Mouse (Mus musculus): ENCODE data around the gene B4galt1. TPM values are rescaled to one million over a fixed set of nuclear protein-coding genes. Genes with fewer than 3 reads are reported as not detected.

The B4galt1 gene
- polyA plus RNA-seq, 1 experiment from 2014 or later, result 74.5 TPM

DNA sequence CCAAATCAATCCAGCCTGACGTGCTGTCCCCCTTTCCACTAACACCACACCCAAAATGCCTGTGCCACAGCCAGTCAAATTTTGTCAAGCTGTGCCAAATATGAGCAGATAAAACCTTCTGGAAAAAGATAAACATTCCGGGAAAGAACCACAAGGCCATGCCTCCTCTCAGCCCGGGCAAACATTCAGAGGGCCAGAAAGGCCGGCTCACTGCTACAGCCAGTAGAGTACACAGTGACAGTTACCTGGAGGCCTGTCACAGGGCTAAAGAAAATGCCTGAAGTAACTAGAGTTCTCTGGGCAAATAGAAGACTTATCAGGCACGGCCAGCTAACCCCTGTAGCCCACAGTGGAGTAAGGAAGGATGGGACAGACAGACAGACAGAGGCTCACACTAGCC, 3.2 kb downstream of the B4galt1 start:
- no peak for ATAC-seq (ENCODE audit: borderline replicate concordance, extremely low read depth, low FRiP score, low TSS enrichment)
- Histone ChIP-seq H3K27ac (peak overlapping the region; percentile 94), H3K36me3 (no peaks in the 10 kb centered on the region)

DNA sequence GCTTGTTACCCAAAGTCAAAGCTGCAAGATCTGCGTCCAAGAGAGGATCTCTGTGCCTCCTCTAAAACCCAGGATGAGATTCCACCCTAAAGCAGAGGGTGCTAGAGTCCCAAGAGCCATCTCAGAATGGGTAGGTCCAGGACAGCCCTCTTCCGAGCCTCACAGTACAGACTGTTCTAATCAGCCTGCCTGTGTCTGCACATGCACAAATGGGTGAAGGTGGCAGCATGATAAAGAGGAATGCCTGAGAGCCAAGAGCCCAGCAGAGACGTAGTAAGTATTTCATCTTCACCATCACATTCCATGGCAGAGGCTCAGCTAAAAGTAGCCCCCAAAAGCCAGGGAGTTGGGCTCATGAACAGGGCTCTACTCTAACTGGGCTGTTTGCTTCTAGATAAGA, 4.3 kb downstream of the B4galt1 start:
- WGBS, result 72% methylated on average over 3 of the region's 3 CpGs

More for the DNA sequence above, 3.2 kb downstream of the B4galt1 start:
- no peaks in the 10 kb centered on the region for H3K9me3 ChIP-seq
- H3K9ac ChIP-seq, result peak overlapping the region; percentile 91
- H3K4me3 ChIP-seq, result peak overlapping the region; percentile 82
- peak overlapping the region; percentile 88 for H3K4me2 ChIP-seq
- 14% methylated on average over 5 of the region's 5 CpGs for WGBS
- H3K4me1 ChIP-seq, result peaks cover 63% of the 10 kb centered on the region
- no peaks in the 10 kb centered on the region for H3K27me3 ChIP-seq

DNA sequence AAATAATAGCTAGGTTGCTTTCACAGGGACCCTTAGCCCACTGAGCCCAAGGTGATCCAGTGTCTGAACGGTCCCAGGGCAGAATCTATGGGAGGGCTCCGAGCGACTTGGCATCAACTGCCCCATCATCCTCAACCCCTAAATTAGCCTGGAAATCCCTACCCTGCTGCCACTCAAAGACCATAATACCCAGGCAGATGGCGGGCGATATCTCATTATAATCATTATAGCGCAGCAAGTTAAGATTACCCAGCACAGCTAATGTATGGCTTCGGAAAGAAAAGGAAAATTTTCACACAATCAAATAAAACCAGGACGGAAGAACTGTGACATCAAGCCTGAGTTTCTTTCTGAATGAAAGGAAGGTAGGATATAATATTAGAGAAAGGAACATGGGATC, 5.6 kb downstream of the B4galt1 start:
- Histone ChIP-seq H3K36me3 (no peaks in the 10 kb centered on the region), H3K4me3 (no peak overlapping the region), H3K27ac (no peak overlapping the region), H3K9ac (no peak overlapping the region), H3K4me2 (no peak overlapping the region), H3K27me3 (no peaks in the 10 kb centered on the region), H3K4me1 (peaks cover 76% of the 10 kb centered on the region), H3K9me3 (no peaks in the 10 kb centered on the region)
- 92% methylated on average over 8 of the region's 8 CpGs for WGBS
- ATAC-seq (ENCODE audit: borderline replicate concordance, extremely low read depth, low FRiP score, low TSS enrichment), result no peak

More for the DNA sequence above, 4.3 kb downstream of the B4galt1 start:
- H3K4me1 ChIP-seq, result peaks cover 67% of the 10 kb centered on the region
- H3K27ac ChIP-seq, result no peak overlapping the region
- H3K9me3 ChIP-seq, result no peaks in the 10 kb centered on the region
- H3K36me3 ChIP-seq, result no peaks in the 10 kb centered on the region
- H3K27me3 ChIP-seq, result no peaks in the 10 kb centered on the region
- H3K4me2 ChIP-seq, result peak overlapping the region; percentile 4; the same call in 1 of the 2 replicates
- H3K4me3 ChIP-seq, result no peak overlapping the region
- ATAC-seq (ENCODE audit: borderline replicate concordance, extremely low read depth, low FRiP score, low TSS enrichment), result no peak
- no peak overlapping the region for H3K9ac ChIP-seq

DNA sequence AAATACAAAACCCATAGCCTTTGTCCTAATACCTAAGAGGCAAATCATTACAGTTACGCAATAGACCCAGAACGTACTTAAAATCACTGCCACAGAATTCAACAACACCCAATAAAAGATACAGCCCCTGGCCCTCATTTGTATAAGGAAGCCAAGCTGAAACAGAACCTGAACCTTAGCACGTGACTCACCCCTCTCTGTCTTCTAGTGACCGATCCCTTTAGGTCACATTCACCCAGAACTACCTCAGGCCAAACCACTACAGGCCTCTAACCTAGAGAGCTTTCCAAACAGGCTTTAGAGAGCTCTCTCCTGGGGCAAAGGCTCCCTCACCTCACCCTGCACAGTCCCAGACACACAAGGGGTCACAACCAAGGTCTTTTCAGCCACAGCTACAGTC, 6.6 kb downstream of the B4galt1 start:
- H3K4me3 ChIP-seq, result no peak overlapping the region
- peaks cover 80% of the 10 kb centered on the region for H3K4me1 ChIP-seq
- 42% methylated on average over 4 of the region's 4 CpGs for WGBS
- H3K9ac ChIP-seq, result no peak overlapping the region
- H3K27ac ChIP-seq, result peak overlapping the region; percentile 95
- H3K36me3 ChIP-seq, result no peaks in the 10 kb centered on the region
- H3K27me3 ChIP-seq, result no peaks in the 10 kb centered on the region
- peak overlapping the region; percentile 14; the same call in 1 of the 2 replicates for H3K4me2 ChIP-seq
- H3K9me3 ChIP-seq, result no peaks in the 10 kb centered on the region
- ATAC-seq (ENCODE audit: borderline replicate concordance, extremely low read depth, low FRiP score, low TSS enrichment), result no peak

DNA sequence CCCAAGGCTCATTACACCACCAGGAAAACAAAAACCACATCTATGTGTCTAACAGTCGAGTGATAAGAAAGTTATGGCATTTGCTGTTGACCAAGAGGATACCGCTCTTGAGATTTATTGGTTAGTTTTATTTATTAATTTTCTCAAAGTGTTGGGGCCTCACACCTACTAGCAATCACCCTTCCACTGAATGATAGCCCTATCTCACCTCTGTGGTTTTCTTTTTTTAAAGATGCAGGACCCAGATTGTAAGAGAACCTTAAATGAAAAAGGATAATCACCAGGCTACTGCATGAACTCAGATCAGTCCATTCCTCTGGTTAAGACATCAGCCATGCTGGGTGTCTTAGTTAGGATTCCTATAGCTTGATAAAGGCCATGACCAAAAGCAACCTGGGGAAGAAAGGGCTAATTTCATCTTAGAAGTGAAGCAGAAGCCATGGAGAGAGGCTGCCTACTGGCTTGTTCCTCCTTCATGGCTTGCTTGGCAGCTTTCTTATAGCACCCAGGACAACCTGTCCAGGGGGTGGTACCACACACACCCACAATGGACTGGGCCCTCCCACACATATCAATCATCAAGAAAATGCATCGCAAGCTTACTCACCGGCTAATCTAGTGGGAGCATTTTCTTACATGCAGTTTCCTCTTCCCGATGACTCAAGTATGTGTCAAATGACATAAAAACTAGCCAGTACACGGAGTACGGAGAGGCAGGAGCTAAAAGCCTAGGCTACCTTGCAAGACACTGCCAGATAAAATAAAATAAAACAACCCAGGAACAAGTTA, 7.5 kb downstream of the B4galt1 start:
- no peaks in the 10 kb centered on the region for H3K36me3 ChIP-seq
- H3K4me2 ChIP-seq, result peak overlapping the region; percentile 13; the same call in 1 of the 2 replicates
- peaks cover 76% of the 10 kb centered on the region for H3K4me1 ChIP-seq
- no peak overlapping the region for H3K9ac ChIP-seq
- ATAC-seq (ENCODE audit: borderline replicate concordance, extremely low read depth, low FRiP score, low TSS enrichment), result no peak
- H3K27ac ChIP-seq, result peak overlapping the region; percentile 95
- H3K27me3 ChIP-seq, result no peaks in the 10 kb centered on the region
- no peak overlapping the region for H3K4me3 ChIP-seq
- WGBS, result 44% methylated on average over 7 of the region's 7 CpGs
- H3K9me3 ChIP-seq, result no peaks in the 10 kb centered on the region

DNA sequence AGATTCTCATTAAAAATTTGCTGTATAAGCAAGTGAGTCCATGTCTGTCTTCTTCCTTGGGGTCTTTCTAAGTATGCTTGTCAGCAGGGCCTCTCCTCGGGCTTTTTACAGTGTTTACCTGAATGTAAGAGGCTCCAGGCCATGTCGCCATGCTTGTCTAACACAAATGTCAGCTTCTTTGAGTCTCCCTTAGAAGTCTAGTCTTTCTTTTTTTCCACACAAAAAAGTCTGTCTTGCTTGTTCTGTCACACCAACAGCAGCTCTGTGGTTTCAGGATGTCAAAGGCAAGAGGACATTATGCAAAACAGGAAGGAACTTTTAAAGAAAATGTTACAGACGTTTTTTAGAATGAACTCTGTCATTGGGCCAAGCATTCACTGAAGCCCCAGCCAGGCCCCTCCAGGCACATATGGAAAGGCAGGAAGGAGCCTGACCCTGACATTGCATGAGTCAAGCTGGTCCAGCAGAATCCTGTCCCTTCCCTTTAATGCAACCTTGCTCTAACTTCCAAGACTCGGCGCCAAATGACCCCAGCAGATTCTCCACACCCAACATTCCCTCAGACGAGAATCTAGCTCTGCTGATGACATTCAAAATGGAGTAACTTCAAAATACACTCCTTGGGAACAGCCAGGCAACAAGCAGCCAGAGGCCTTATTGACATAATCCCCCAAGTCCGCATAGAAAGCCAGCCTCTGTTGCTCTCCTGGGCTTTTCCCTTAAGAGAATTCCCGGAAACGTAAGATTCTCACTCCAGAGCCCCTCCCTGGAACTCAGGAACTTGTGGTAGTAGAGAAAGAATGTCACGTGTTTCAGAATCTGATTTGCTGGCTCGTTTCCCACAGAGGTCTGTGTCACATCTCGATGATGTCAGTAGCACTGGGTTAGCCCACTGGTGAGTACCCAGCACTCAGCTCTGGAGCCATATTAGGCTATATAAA, 8.7 kb downstream of the B4galt1 start:
- WGBS, result 25% methylated on average over 12 of the region's 12 CpGs
- H3K9me3 ChIP-seq, result no peaks in the 10 kb centered on the region
- H3K4me3 ChIP-seq, result no peak overlapping the region
- H3K9ac ChIP-seq, result no peak overlapping the region
- H3K27me3 ChIP-seq, result no peaks in the 10 kb centered on the region
- H3K27ac ChIP-seq, result peak overlapping the region; percentile 95
- peak overlapping the region; percentile 35 for H3K4me2 ChIP-seq
- peaks cover 68% of the 10 kb centered on the region for H3K4me1 ChIP-seq
- H3K36me3 ChIP-seq, result no peaks in the 10 kb centered on the region
- ATAC-seq (ENCODE audit: borderline replicate concordance, extremely low read depth, low FRiP score, low TSS enrichment), result peak; percentile 78

DNA sequence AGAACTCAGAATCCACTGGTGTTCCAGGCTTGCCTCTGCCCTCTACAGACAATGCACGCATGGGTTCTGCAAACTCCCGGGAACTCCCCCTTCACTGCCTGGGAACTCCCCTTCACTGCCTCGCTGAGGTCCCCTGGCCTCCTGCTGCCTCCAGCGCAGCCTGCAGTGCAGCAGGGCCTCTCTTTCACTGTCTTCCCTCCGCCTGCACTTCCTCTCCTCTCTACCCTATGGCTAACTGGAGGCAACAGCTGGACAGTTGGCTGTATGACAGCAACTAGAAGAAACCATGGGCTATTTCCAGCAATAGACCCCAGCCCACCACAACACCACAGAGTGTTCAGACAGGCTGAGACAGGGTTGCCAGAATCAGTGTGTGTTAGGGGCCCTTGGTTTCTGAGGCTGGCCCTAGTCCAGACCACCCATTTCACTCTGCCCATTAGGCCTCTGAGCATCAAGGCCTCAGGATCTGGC, 9.5 kb downstream of the B4galt1 start:
- peaks cover 68% of the 10 kb centered on the region for H3K4me1 ChIP-seq
- H3K4me3 ChIP-seq, result no peak overlapping the region
- H3K9ac ChIP-seq, result no peak overlapping the region
- WGBS, result 14% methylated on average over 5 of the region's 5 CpGs
- H3K4me2 ChIP-seq, result peak overlapping the region; percentile 35
- no peaks in the 10 kb centered on the region for H3K27me3 ChIP-seq
- ATAC-seq (ENCODE audit: borderline replicate concordance, extremely low read depth, low FRiP score, low TSS enrichment), result peak; percentile 94
- H3K36me3 ChIP-seq, result no peaks in the 10 kb centered on the region
- H3K27ac ChIP-seq, result peak overlapping the region; percentile 95
- no peaks in the 10 kb centered on the region for H3K9me3 ChIP-seq

DNA sequence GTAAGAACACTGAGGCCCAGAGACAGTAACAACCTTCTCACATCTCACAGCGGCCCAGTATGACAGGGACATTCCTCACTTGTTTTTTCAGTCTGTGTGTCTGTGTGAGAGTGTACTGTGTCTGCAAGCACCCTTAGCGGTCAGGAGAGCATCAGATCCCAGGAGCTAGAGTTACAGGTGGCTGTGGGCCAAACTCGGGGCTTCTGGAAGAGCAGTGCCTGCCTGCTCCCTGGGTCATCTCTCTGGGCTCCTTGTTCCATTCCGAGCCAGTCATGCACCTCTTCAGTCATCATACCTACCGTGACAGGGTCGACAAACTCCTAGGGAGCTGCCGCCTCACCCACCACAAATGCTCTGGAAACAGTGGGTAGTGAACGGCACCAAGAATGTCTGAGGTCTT, 10.1 kb downstream of the B4galt1 start:
- H3K4me1 ChIP-seq, result peaks cover 70% of the 10 kb centered on the region
- peak overlapping the region; percentile 95 for H3K27ac ChIP-seq
- no peak overlapping the region for H3K4me3 ChIP-seq
- H3K9me3 ChIP-seq, result no peaks in the 10 kb centered on the region
- no peak for ATAC-seq (ENCODE audit: borderline replicate concordance, extremely low read depth, low FRiP score, low TSS enrichment)
- peak overlapping the region; percentile 19 for H3K4me2 ChIP-seq
- WGBS, result 44% methylated on average over 8 of the region's 8 CpGs
- no peaks in the 10 kb centered on the region for H3K27me3 ChIP-seq
- H3K36me3 ChIP-seq, result no peaks in the 10 kb centered on the region
- no peak overlapping the region for H3K9ac ChIP-seq

DNA sequence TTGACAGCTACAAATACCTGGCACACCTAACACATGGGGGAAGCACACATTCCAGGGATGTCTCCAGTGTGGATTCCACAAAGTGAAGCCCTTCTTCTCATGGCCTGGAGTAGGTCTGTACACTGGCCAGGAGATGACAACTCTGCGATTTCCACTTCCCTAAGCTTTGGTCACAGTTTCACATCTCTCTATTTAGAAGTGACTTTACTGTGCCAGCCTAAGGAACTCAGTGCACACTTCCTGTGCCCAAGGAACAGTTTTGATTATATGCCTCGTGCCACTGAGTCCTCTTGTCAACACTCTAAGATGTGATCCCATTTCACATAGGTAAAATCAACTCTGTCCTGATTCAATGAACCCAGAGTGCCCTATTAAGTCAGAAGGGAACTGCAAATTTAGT, 13.4 kb downstream of the B4galt1 start:
- Histone ChIP-seq H3K9me3 (no peaks in the 10 kb centered on the region), H3K4me1 (peaks cover 63% of the 10 kb centered on the region), H3K27ac (no peak overlapping the region), H3K9ac (no peak overlapping the region), H3K4me2 (no peak overlapping the region), H3K36me3 (no peaks in the 10 kb centered on the region), H3K27me3 (no peaks in the 10 kb centered on the region), H3K4me3 (no peak overlapping the region)
- ATAC-seq (ENCODE audit: borderline replicate concordance, extremely low read depth, low FRiP score, low TSS enrichment), result no peak
- WGBS, result 75% methylated on average over 2 of the region's 2 CpGs

DNA sequence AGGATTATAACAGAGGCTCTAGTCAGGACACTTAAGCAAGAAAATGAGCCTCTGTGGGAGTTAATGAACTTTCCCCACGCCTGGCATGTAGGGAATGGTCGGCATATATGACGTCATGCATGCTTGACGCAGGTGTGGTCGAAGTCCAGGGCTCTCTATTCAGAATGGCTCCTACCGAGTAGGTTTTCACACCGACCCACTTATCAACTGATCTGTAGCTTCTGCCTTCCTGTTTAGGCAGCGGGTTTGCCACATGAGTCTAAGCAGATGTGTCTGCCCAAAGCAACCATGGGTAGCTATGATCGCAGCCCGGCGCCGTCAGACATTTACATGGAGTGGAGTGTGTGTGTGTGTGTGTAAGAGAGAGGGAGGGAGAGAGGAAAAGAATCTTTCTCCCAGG, 14.6 kb downstream of the B4galt1 start:
- H3K9ac ChIP-seq, result no peak overlapping the region
- H3K4me3 ChIP-seq, result no peak overlapping the region
- H3K4me2 ChIP-seq, result no peak overlapping the region
- WGBS, result 69% methylated on average over 12 of the region's 12 CpGs
- H3K27me3 ChIP-seq, result no peaks in the 10 kb centered on the region
- H3K9me3 ChIP-seq, result no peaks in the 10 kb centered on the region
- ATAC-seq (ENCODE audit: borderline replicate concordance, extremely low read depth, low FRiP score, low TSS enrichment), result no peak
- H3K27ac ChIP-seq, result peak overlapping the region; percentile 46; the same call in 1 of the 2 replicates
- H3K36me3 ChIP-seq, result no peaks in the 10 kb centered on the region
- H3K4me1 ChIP-seq, result peaks cover 51% of the 10 kb centered on the region

DNA sequence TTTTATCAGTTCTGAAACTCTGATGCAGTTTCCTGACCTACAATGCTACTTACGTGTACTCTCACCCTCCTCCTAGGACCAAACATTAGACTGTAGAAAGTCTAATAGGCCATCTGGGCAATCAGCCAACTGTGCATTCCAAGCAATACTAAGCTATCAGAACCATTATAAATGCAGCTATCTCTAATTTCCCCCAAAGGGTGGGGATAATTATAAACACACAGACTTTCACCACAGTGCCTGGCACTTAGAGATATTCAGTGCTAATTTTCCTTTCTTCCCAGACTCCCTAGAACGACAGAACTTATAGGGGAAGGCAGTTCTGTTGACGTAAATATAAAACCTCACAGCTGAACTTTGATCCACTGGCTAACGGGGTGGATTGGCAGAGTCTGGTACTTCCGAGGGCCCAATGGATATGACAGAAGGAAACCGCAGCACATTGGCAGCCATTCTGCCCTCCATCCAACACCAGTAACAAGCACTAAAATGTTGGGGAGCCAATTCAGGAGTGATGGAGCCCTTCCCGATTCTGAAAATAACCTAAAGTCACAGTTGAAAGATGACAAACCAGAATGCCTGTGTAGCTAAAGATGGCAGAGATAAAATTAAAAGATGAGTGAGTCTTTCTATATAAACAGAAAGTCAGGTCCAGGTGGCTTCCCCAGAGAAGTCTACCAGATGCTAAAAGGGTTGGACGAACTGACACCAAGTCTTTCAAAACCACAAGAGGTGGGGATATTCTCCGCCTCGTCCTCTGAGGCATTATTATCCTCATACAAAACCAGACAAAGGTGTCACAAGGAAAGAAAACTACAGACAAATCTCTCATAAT, 16.1 kb downstream of the B4galt1 start:
- WGBS, result 24% methylated on average over 10 of the region's 10 CpGs
- Histone ChIP-seq H3K27ac (peak overlapping the region; percentile 83), H3K9ac (no peak overlapping the region)

More for the DNA sequence above, 16.1 kb downstream of the B4galt1 start:
- Histone ChIP-seq H3K27me3 (no peaks in the 10 kb centered on the region), H3K9me3 (no peaks in the 10 kb centered on the region), H3K36me3 (no peaks in the 10 kb centered on the region), H3K4me3 (no peak overlapping the region), H3K4me2 (peak overlapping the region; percentile 32; the same call in 1 of the 2 replicates), H3K4me1 (peaks cover 38% of the 10 kb centered on the region)
- peak; percentile 80 for ATAC-seq (ENCODE audit: borderline replicate concordance, extremely low read depth, low FRiP score, low TSS enrichment)
